Mouse (Mus musculus) heart, embryonic 10.5 days (tissue): Measurements from ENCODE around the gene Cabp2. TPM values are rescaled to one million over a fixed set of nuclear protein-coding genes. Genes with fewer than 3 reads are reported as not detected.
"Not testable (repeated sequence)": the region's sequence is repeated elsewhere in the genome, so short reads cannot be mapped to it uniquely, and the experiment has no call there.

ENCODE experiments used
- DNase-seq: peaks from one replicate; pipeline ENCODE4 v3.0.0-alpha.2; 2017; ENCODE audit warnings: low spot score
- H3K27ac ChIP-seq: fragments of 300-500 bp; sonication (generic); 2 replicates; pipeline ENCODE4 v1.5.1; 2016; ENCODE audit warnings: mild to moderate bottlenecking
- H3K27me3 ChIP-seq: fragments of 300-500 bp; sonication (generic); 2 replicates; pipeline ENCODE4 v1.6.1; 2016; ENCODE audit warnings: mild to moderate bottlenecking; ENCODE audit not compliant: poor library complexity, insufficient read depth, severe bottlenecking
- H3K36me3 ChIP-seq: fragments of 300-500 bp; sonication (generic); 2 replicates; pipeline ENCODE4 v1.6.1; 2016; ENCODE audit warnings: mild to moderate bottlenecking, moderate library complexity
- H3K4me1 ChIP-seq: fragments of 300-500 bp; sonication (generic); 2 replicates; pipeline ENCODE4 v1.6.1; 2016; ENCODE audit warnings: mild to moderate bottlenecking
- H3K4me3 ChIP-seq: fragments of 300-500 bp; sonication (generic); 2 replicates; pipeline ENCODE4 v1.5.1; 2016; ENCODE audit warnings: mild to moderate bottlenecking, moderate library complexity
- H3K9me3 ChIP-seq: fragments of 300-500 bp; sonication (generic); 2 replicates; pipeline ENCODE4 v1.6.1; 2016; ENCODE audit warnings: mild to moderate bottlenecking, moderate library complexity
- WGBS: fragments of 180-500 bp; shearing (Covaris S2); methylation state at CpG from one replicate; pipeline ENCODE4 v1.1.7; 2016; 5-methylcytosine and 5-hydroxymethylcytosine counted together
- polyA plus RNA-seq: library from polyadenylated mRNA; unstranded; fragments of >200 nt; fragmentation: Nextera tagmentation; extraction: Ambion mirVana; gene quantifications from 2 replicates; pipeline ENCODE4 v1.2.1, GENCODE M21; 2016

Gene Cabp2
- polyA plus RNA-seq, 1 experiment from 2014 or later = not detected

DNA sequence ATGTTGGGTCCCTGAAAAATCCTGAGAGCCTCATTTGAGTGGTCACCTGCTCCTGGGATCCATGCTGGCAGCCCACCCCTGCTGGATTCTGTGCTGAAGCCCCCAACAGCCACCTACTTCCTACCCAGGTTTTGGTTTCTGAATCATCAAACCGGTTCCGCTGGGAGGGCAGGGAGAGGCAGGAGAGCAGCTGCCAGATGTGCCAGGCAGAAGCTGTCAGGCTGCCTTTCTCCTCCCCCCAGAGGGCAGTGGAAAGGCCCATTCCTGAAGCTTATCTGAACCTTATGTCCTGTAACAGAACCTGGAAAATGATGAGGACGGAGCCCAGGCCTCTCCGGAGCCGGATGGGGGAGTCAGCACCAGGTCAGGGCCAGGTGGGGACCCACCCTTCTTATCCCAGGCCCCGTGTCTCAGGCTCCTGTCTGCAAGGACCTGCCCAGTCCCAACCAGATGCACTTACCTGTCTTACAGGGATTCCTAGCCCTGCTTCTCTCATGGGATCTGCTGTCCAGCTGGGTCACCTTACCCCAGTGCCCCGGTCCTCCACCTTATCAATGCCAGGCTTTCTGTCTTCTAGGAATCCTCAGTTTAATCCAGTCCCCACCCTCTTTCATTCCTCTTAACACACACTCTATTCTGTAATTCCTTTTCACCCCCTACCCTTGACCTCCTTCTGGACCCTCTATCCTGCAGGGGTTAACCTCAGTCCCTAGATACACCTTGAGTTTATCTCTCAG lies 45.5 kb downstream of the Cabp2 start:
- H3K4me1 ChIP-seq = peaks cover 19% of the 10 kb centered on the region
- no peaks in the 10 kb centered on the region for H3K27me3 ChIP-seq
- peaks cover 40% of the 10 kb centered on the region for H3K36me3 ChIP-seq
- H3K27ac ChIP-seq = peak overlapping the region; percentile 92
- H3K4me3 ChIP-seq = peak overlapping the region; percentile 84
- 67% methylated on average over 7 of the region's 7 CpGs for WGBS
- no peaks in the 10 kb centered on the region for H3K9me3 ChIP-seq
- DNase-seq = no peak

DNA sequence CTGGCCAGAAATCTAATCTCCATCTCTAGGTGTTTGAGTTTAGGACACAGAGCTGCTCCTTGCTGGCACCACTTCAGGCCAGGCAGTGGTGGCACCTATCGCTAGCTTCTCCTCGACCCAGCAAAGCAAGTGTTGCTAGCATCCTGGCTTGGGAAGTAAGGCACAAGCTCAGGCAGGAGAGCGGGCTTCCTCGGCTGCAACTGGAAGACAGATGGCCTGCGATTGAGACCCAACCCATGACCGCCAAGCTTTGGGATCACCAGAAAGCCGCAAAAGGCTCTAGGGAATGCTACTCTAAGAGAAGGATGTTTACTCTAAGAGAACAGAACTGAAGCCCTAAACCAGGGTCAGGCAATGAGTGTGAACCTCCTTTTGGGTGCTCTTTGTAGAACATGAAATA lies 48.1 kb downstream of the Cabp2 start:
- Histone ChIP-seq H3K27ac (no peak overlapping the region), H3K4me3 (no peak overlapping the region), H3K9me3 (no peaks in the 10 kb centered on the region), H3K36me3 (peaks cover 55% of the 10 kb centered on the region), H3K4me1 (peaks cover 19% of the 10 kb centered on the region), H3K27me3 (no peaks in the 10 kb centered on the region)
- no peak for DNase-seq
- 90% methylated on average over 7 of the region's 7 CpGs for WGBS

DNA sequence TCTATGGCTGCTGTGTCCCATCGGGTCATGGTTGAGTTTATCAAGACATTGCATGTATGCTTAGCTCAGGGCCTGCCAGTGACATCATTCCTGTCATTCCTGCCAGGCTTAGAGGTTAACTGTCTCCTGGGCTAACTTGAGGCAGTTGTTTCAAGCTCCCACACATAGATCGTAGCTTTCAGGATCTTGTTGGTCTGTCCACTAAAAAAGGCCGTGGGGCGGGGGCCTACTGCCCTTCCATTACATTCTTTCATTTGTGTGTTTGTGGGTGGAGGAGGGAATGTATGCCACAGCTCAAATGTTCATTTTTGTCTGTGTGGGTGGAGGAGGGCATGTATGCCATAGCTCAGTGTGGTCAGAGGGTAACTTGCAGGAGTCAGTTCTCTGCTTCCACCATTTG lies 48.7 kb downstream of the Cabp2 start:
- Histone ChIP-seq H3K4me3 (no peak overlapping the region), H3K27me3 (no peaks in the 10 kb centered on the region), H3K4me1 (peaks cover 19% of the 10 kb centered on the region), H3K36me3 (peaks cover 55% of the 10 kb centered on the region), H3K27ac (no peak overlapping the region; the same call in 1 of the 2 replicates), H3K9me3 (no peaks in the 10 kb centered on the region)
- DNase-seq = no peak
- WGBS = 78% methylated on average over 4 of the region's 4 CpGs

DNA sequence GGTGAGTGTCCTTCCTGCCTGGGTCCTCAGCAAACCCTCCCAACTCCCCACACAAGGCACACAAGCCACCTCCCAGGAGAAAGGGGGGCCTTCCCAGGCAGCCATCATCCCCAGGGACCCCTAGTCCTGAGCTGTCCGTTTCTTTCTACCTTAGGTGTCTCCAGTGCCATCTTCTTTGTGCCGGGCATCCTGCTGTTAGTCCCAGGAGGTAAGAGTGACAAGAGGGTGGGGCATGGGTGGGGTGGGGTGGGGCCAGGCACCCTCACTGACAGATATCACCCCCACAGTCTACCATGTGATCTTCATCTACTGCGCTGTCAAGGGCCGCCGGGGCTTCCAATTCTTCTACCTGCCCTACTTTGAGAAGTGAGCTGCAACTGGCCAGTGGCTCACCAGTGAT lies 49.7 kb downstream of the Cabp2 start:
- no peak overlapping the region for H3K27ac ChIP-seq
- 85% methylated on average over 5 of the region's 5 CpGs for WGBS
- H3K4me1 ChIP-seq = peaks cover 19% of the 10 kb centered on the region
- H3K9me3 ChIP-seq = no peaks in the 10 kb centered on the region
- H3K4me3 ChIP-seq = 0 out of 2 replicates have a peak overlapping the region, but pooled peaks have one; percentile 12
- no peaks in the 10 kb centered on the region for H3K27me3 ChIP-seq
- peaks cover 55% of the 10 kb centered on the region for H3K36me3 ChIP-seq
- DNase-seq = no peak

DNA sequence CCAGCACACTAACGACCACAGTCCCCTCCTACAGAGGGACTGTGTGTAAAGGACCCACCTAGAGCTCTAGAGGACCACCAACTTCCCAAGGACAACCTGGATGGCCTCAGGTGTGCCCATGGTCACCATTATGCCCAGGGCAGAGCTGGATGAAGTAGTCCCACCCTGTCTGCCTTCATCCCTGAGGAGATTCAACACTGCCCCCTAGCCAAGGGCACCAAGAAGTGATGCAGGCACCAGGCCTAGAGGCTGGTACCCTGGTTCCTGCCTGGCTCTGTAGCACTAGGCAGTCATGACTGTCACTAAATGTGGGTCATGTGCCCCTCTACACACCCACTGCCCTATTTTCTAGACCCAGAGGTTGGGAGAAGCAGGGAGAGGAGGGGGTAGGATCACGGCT lies 50.4 kb downstream of the Cabp2 start:
- H3K4me1 ChIP-seq = peaks cover 12% of the 10 kb centered on the region
- WGBS = 92% methylated on average over 2 of the region's 2 CpGs
- no peaks in the 10 kb centered on the region for H3K27me3 ChIP-seq
- no peak overlapping the region for H3K27ac ChIP-seq
- H3K36me3 ChIP-seq = peaks cover 55% of the 10 kb centered on the region
- no peak overlapping the region for H3K4me3 ChIP-seq
- DNase-seq = no peak
- no peaks in the 10 kb centered on the region for H3K9me3 ChIP-seq

DNA sequence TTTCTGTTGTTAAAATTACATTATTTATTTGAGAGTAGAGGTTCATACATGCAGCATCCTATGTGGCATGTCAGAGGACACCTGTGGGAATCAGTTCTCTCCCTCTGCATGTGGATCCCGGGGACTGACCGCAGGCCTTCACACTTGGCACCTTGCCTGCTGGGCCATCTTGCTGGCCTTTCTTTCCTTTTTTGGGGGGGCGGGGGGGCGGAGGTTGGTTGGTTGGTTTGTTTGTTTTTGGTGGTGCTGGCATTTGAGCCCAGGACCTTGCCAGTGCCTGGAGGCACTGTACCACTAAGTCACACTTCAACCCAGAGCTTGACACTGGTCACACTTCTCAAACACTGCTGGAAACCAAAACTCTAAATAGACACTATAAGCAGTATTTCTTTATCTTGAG lies 53.0 kb downstream of the Cabp2 start:
- no peak overlapping the region for H3K4me3 ChIP-seq
- H3K27me3 ChIP-seq = peaks cover 9% of the 10 kb centered on the region
- H3K9me3 ChIP-seq = no peaks in the 10 kb centered on the region
- 0 out of 2 replicates have a peak, but pooled peaks cover 7% of the 10 kb centered on the region for H3K4me1 ChIP-seq
- H3K27ac ChIP-seq = no peak overlapping the region
- peaks cover 36% of the 10 kb centered on the region for H3K36me3 ChIP-seq
- DNase-seq = no peak
- WGBS = 79% methylated on average over 4 of the region's 4 CpGs

DNA sequence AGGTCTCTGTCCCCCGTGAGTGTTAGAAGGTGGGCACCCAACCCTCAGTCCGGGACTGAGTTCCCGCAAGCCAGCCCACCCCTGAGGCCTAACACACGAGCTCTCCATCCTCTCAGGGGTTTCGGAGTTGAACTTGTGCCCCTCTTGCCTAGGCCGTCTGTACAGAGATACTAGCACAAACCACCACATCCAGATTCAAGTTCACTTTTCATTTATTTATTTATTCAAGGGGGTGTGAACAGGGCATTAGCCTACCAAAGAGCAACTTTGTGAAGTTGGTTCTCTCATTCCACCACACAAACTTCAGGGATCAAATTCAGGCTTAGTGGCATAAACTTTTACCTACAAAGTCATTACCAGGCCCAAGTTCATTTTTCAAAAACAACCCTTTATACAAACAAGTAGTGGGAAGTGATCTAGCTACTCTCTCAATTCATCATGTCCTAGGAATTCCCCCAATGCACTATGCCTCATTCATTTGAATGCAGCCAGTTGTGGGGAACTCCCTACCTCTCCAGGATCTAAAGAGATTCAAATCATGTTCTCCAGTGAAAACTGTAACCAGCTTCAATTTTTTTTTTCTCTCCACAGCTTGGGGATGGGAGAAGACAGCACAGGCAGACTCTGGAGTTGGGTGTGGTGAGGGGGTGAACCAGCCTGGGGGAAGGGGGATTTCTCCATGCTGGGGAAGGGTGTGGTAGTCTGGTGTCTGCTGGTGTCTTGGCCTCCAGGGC lies 54.0 kb downstream of the Cabp2 start:
- Histone ChIP-seq H3K27me3 (peaks cover 13% of the 10 kb centered on the region), H3K36me3 (peaks cover 29% of the 10 kb centered on the region)
- 78% methylated on average over 6 of the region's 6 CpGs for WGBS
- DNase-seq, H3K9me3 ChIP-seq, H3K27ac ChIP-seq, H3K4me3 ChIP-seq, H3K4me1 ChIP-seq: not testable (repeated sequence)

DNA sequence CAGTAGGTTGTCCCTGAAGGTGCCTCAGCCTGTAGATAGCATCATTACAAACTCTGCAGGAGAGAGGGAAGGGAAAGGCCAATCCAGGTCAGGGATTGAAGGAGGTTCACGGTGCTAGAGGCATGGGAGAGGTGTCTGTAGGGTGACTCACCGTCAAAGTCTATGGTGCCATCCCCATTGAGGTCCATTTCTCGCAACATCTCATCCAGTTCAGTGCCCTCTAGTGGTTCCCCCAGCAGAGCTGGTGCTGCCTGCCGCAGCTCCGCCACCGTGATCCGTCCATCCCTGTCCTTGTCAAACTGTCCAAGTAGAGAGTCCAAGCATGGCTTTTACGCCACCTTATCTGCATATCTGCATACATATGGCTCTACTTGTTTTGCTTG lies 54.6 kb downstream of the Cabp2 start:
- not testable (repeated sequence) for H3K9me3 ChIP-seq, H3K4me1 ChIP-seq, H3K27ac ChIP-seq, DNase-seq, H3K4me3 ChIP-seq
- Histone ChIP-seq H3K27me3 (peaks cover 16% of the 10 kb centered on the region), H3K36me3 (peaks cover 24% of the 10 kb centered on the region)
- WGBS = 20% methylated on average over 8 of the region's 8 CpGs

DNA sequence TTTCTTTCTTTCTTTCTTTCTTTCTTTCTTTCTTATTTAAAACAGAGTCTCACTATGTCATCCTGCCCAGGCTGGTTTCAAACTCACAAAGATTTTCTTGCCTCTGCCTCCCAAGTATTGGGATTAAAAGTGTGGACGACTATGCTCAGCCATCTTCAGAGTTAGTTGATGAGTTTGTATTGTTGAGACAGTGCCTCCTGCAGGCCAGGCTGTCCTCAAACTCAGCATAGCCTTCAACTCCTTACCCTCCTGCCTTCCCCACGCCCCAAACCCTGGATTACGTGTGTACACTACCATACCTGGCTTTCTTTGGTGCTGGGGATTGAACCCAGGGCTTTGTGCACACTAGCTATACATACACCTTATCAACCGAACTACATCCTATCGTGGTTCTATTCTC lies 55.1 kb downstream of the Cabp2 start:
- 75% methylated on average over 5 of the region's 5 CpGs for WGBS

More for the DNA sequence above, 55.1 kb downstream of the Cabp2 start:
- Histone ChIP-seq H3K36me3 (peaks cover 19% of the 10 kb centered on the region), H3K27me3 (peaks cover 16% of the 10 kb centered on the region), H3K27ac (no peak overlapping the region), H3K4me3 (no peak overlapping the region), H3K9me3 (no peaks in the 10 kb centered on the region), H3K4me1 (0 out of 2 replicates have a peak, but pooled peaks cover 4% of the 10 kb centered on the region)
- DNase-seq = no peak

Other genes with a start within 250 kb of the Cabp2 start
- gene Chka, start 229.8 kb upstream of the Cabp2 start, polyA plus RNA-seq = 29.8 and 40.3 TPM in 2 replicates
- gene Tcirg1, start 174.4 kb upstream of the Cabp2 start, polyA plus RNA-seq = 22.5 and 32.2 TPM in 2 replicates
- gene Ndufs8, start 168.8 kb upstream of the Cabp2 start, polyA plus RNA-seq = 323 and 356 TPM in 2 replicates
- gene Aldh3b1, start 151.8 kb upstream of the Cabp2 start, polyA plus RNA-seq = 2.1 and 3.0 TPM in 2 replicates
- gene Unc93b1, start 146.4 kb upstream of the Cabp2 start, polyA plus RNA-seq = 4.4 and 5.0 TPM in 2 replicates
- gene Aldh3b3, start 122.9 kb upstream of the Cabp2 start, polyA plus RNA-seq = not detected in 2 replicates
- 0.51 and 1.8 TPM in 2 replicates for gene Aldh3b2, start 109.2 kb upstream of the Cabp2 start, polyA plus RNA-seq
- 9.5 and 10.3 TPM in 2 replicates for gene Acy3, start 95.0 kb upstream of the Cabp2 start, polyA plus RNA-seq
- gene Tbx10, start 88.8 kb upstream of the Cabp2 start, polyA plus RNA-seq = 0.45 TPM in 1 of 2 replicates, not detected in the other
- 40.2 and 52.4 TPM in 2 replicates for gene Nudt8, start 81.0 kb upstream of the Cabp2 start, polyA plus RNA-seq
- gene Gm49405, start 81.0 kb upstream of the Cabp2 start, polyA plus RNA-seq = 4.1 and 5.2 TPM in 2 replicates
- gene Doc2g, start 78.3 kb upstream of the Cabp2 start, polyA plus RNA-seq = 32.4 and 75.0 TPM in 2 replicates
- 298 and 420 TPM in 2 replicates for gene Ndufv1, start 68.8 kb upstream of the Cabp2 start, polyA plus RNA-seq
- 402 and 470 TPM in 2 replicates for gene Gstp1, start 43.6 kb upstream of the Cabp2 start, polyA plus RNA-seq
- gene Gstp2, start 35.6 kb upstream of the Cabp2 start, polyA plus RNA-seq = 2.9 TPM in 2 replicates
- 0.37 TPM in 1 of 2 replicates, not detected in the other for gene Gstp3, start 22.0 kb upstream of the Cabp2 start, polyA plus RNA-seq
- gene Cdk2ap2, start 15.6 kb downstream of the Cabp2 start, polyA plus RNA-seq = 67.9 and 86.0 TPM in 2 replicates
- gene Pitpnm1, start 18.4 kb downstream of the Cabp2 start, polyA plus RNA-seq = 14.3 and 21.2 TPM in 2 replicates
- gene Aip, start 44.3 kb downstream of the Cabp2 start, polyA plus RNA-seq = 89.7 and 93.8 TPM in 2 replicates
- gene Gpr152, start 58.2 kb downstream of the Cabp2 start, polyA plus RNA-seq = not detected in 2 replicates
- not detected in 2 replicates for gene Cabp4, start 62.5 kb downstream of the Cabp2 start, polyA plus RNA-seq
- 135 and 146 TPM in 2 replicates for gene Coro1b, start 67.0 kb downstream of the Cabp2 start, polyA plus RNA-seq
- 1.8 and 4.4 TPM in 2 replicates for gene Ptprcap, start 72.0 kb downstream of the Cabp2 start, polyA plus RNA-seq
- gene Rps6kb2, start 81.8 kb downstream of the Cabp2 start, polyA plus RNA-seq = 53.4 and 57.0 TPM in 2 replicates
- gene Carns1, start 93.9 kb downstream of the Cabp2 start, polyA plus RNA-seq = 2.3 and 2.8 TPM in 2 replicates
- 0.94 and 1.5 TPM in 2 replicates for gene Tbc1d10c, start 109.7 kb downstream of the Cabp2 start, polyA plus RNA-seq
- 876 and 946 TPM in 2 replicates for gene Ppp1ca, start 110.5 kb downstream of the Cabp2 start, polyA plus RNA-seq
- 33.0 and 40.0 TPM in 2 replicates for gene Rad9a, start 120.1 kb downstream of the Cabp2 start, polyA plus RNA-seq
- gene Clcf1, start 132.7 kb downstream of the Cabp2 start, polyA plus RNA-seq = 2.1 and 3.4 TPM in 2 replicates
- gene AC109138.7, start 132.8 kb downstream of the Cabp2 start, polyA plus RNA-seq = not detected in 2 replicates
- gene Pold4, start 150.3 kb downstream of the Cabp2 start, polyA plus RNA-seq = 15.5 and 18.7 TPM in 2 replicates
- 2.9 and 3.5 TPM in 2 replicates for gene Ssh3, start 187.6 kb downstream of the Cabp2 start, polyA plus RNA-seq
- 1.9 and 3.6 TPM in 2 replicates for gene Ankrd13d, start 201.6 kb downstream of the Cabp2 start, polyA plus RNA-seq
- 12.0 and 16.5 TPM in 2 replicates for gene Grk2, start 224.6 kb downstream of the Cabp2 start, polyA plus RNA-seq